Mouse (Mus musculus) erythroid progenitor cell, adult 5-6 weeks (primary cell): ENCODE data around the gene Nmnat1. TPM values are rescaled to one million over a fixed set of nuclear protein-coding genes. Genes with fewer than 3 reads are reported as not detected.
"Not testable (repeated sequence)": the region's sequence is repeated elsewhere in the genome, so short reads cannot be mapped to it uniquely, and the experiment has no call there.

ENCODE experiments used
- ATAC-seq: replicated peaks from 2 replicates; pipeline ENCODE4 v1.8.0; 2016; ENCODE audit warnings: moderate number of reproducible peaks, mild to moderate bottlenecking, moderate TSS enrichment, inconsistent platforms; ENCODE audit not compliant: poor library complexity, low FRiP score, severe bottlenecking
- total RNA-seq, 2 experiments: library from RNA; stranded (forward) in 1 of 2; stranded (reverse) in 1 of 2; fragments of 150-400 nt in 1 of 2; fragments of 186-747, 209-891 nt in 1 of 2; gene quantifications; 2 replicates each; pipeline versions ENCODE4 v1.2.3 to v1.2.4; 2015 to 2017; ENCODE audit warnings: low replicate concordance in 2 of 2

The Nmnat1 gene
- total RNA-seq, 2 experiments from 2014 or later = 0.83 TPM; not detected in 1

DNA sequence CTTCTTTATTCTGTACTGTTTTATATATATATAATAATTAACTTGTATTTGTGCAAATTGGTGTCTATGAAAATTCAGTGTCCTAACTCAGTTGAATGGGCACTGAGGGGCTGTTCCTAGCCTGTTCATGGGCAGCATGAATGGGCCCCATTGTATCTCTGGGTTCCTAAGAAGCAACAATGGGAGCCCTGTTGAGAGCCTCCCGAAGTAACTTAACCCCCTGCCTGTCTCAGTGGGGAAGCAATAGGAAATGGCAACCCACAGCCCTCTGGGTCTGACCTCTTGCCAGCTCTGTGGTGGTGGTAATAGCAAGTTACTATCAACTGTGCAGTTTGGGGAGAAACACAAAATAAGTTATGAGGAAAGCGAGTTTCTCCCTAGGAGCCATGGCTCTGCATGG lies 11.6 kb upstream of the Nmnat1 start:
- no peak for ATAC-seq

DNA sequence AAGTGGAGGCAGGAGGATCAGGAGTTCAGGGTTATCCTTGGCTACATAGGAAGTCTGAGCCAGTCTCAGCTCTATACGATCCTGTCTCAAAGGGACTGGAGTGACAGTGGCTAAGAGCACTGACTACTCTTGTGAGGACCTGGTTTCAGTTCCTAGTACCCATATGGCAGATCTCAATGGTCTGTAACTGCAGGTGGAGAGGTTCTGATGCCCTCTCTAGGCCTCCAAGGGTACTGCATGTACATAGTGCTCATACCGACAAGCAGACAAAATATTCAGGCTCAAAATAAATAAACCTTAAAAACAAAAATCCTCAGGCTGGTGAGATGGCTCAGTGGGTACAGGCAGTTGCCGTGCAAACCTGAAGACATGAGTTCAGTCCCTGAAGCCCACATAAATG lies 6.1 kb upstream of the Nmnat1 start:
- ATAC-seq = no peak

DNA sequence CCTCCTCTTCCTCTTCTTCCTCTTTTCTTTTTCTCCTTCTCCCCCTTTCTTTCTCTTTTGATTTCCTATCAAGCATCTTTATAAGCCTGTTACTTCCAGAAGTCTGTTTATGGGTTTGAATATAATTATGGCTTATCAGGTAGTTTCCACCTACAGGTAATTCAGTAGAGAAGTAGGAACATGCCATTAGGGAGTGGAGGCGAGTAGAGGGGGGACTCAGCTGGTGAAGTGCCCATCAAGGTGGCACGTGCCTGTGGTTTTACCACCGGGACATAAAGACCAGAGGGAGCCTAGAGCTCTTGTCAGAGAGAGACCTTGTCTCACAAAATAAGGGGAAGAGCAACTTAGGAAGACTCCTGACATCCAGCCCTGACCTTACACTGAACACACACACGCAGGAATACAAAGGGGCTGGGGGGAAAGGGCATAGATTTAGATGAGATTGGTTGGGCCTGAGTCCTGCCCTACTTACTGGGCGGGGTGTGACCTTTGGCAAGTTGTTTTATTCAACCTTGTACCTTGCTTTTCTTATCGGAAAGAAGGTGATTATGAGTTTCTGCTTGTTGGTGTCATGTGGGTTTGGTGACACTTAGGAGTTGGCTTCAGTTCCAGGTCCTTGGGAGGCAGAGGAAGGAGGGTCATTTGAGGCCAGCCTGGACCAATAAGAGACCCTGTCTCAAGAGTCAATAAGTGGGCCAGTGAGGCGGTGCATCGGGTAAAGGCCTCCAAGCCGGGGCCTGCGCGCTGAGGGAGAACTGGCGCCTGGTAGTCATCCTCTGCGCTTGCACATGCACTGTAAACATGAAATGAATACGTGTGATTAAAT lies 4.6 kb upstream of the Nmnat1 start:
- no peak for ATAC-seq

DNA sequence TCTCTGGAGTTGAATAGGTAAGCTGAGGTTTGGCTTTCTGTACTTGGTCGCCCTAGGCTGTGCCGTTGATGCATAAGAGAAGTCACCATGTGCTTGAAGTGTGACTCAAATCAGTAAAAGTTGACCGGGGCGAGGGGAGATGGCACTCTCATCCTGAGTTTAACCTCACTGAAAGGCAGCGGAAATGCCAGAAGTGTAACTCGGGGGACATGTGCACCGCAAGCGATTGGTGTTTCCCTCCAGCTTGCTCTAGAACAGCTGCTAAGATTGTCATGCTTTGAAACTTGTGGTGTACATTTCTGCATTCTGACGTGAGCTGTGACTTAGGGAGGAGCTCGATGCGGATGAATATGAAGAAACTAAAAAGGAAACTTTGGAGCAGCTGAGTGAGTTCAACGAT lies 2.7 kb upstream of the Nmnat1 start:
- no peak for ATAC-seq

DNA sequence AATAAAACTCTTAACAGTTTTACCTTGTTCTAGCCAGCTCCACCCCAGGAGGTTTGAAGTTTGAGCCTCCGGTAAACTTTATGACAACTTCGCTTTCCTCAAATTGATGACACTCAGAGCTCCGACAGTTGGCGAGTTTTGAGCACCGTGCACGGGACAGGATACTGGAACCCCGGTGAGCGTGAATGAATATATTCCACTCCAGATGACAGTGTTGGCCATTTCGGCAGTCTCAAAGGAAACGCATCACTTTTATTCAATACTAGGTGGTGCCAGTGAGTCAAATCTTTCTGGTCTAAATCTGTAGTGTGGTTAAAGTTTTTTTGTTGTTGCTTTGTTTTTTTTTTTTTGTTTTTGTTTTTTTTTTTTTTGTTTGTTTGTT lies 814 bp upstream of the Nmnat1 start:
- ATAC-seq = 0 out of 2 replicates have a peak, but pooled peaks have one; percentile 15

DNA sequence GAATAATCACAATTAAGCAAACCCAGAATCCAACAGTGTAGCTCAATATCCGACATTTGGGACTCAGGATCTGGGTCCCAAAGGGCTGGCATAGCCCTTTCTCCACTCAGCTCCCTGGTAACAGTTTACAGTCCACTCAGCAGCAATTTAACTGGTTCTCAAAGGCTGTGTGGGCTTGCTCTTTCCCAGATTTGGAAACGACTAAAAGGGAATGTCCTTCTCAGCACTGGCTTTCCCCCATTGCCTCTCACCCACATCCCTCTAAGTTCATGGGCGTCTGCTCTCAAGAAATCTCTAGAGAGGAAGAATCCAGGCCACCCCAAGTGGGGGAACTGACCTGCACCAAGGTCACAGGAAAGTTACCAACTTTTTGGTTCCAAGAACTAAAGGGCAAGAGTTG lies 436 bp downstream of the Nmnat1 start:
- 0 out of 2 replicates have a peak, but pooled peaks have one; percentile 5 for ATAC-seq

DNA sequence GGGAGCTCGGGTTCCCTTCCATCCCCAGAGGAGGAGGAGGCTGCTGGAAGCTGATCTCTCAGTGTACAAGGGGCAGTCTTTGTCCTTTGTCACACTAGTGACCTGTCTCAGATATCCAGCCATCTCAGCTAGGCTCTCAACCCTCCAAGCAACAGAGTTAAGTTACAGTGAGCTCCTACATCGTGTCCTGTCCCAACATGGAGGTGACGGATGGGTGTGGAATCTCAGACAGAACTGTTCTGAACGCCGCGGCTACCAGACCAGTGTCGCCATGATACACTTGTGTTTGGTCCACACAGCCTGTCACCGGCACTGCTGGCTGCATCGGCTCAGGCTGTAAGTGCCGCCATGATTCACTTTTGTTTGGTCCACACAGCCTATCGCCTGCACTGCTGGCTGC lies 7.9 kb downstream of the Nmnat1 start, which contains the start of gene Tmem274:
TSS of gene Tmem274 (plus strand) at position 301 of the 400 bp plus-strand sequence.
- ATAC-seq = no peak

DNA sequence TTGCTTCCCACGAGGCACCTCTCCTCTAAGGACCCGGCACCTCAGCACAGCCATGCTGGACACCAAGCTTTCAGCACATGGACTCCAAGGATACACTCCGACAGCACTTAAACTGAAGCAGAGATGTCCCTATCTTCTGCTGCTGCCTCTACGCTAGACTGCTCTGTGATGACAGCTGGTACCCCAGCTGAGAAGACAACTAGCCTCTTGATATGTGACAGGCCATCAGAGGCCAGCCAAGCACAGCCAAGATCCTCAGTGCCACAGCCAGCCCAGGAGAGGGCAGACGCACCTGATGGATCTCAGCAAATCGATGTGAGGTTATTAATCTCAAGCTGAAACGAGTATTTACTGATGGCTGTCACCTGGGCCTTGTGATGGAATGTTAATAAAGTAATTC lies 9.9 kb downstream of the Nmnat1 start:
- ATAC-seq = no peak

DNA sequence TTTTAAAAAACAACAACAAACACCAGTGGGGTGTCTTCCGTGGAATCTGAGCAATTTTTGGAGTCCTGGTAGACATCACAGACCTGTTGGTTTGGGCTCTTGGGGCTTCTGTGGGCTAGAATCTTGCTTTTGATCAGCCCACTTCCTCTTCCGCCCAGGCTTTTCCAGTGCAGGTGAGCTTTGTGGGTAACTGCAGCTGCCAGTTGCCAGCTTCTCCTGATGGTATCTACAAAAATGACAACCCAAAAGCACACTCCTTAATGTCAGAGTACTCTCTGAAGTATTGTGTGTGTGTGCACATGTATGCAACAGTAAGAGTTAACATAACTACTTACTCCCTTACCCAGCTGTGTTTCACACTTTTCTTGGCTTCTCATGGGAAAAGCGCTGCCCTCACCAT lies 15.4 kb downstream of the Nmnat1 start:
- no peak for ATAC-seq

DNA sequence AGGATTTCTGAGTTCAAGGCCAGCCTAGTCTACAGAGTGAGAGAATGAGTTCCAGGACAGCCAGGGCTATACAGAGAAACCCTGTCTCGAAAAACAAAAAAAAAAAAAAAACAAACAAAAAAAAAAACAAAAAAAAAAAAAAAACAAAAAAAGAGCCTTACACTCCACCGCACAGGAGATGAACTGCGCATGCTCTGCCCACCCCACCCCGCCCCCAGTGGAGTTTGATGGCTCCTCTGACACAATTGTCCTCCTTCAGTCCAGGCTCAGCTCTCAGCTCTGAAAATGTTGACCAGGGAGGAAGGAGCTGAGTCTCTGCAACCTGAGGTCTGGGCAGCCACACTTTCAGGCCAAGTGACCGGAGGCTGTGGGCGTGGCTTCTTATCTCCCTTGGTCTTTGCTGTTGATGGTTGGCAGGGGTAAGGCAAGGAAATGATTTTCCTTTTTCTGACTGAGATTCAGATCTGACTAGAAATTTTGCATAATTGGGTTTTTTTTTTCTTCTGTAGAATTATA lies 21.5 kb downstream of the Nmnat1 start:
- ATAC-seq = no peak

DNA sequence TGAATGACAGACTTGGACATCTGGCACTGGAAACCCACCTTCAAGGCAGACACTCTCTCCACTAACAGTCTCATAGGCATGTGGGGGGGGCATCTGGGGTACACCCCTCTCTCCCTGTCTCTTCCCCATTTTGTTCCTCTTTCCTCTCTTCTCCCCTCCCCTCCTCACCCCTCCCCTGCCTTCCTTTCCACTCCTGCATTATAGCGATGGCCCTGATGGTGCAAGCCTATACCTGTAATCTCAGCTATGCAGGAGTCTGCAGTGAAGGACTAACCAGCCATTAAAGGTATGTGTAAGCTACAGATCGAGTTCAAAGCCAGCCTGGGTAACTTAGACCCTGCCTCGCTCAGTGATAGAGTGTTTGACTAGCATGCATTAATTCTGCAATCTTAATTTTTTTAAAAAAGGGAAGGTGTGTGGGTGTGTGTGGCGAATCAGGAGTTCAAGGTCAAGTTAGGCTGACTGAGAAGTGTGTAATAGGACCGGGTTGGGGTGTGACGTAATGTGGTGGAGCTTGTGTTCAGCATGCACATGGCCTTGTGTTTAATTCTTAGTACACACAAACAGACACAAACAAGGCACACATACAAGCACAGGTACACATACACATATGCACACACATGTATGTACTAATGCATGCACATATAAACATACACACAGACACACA lies 22.6 kb downstream of the Nmnat1 start:
- no peak for ATAC-seq

DNA sequence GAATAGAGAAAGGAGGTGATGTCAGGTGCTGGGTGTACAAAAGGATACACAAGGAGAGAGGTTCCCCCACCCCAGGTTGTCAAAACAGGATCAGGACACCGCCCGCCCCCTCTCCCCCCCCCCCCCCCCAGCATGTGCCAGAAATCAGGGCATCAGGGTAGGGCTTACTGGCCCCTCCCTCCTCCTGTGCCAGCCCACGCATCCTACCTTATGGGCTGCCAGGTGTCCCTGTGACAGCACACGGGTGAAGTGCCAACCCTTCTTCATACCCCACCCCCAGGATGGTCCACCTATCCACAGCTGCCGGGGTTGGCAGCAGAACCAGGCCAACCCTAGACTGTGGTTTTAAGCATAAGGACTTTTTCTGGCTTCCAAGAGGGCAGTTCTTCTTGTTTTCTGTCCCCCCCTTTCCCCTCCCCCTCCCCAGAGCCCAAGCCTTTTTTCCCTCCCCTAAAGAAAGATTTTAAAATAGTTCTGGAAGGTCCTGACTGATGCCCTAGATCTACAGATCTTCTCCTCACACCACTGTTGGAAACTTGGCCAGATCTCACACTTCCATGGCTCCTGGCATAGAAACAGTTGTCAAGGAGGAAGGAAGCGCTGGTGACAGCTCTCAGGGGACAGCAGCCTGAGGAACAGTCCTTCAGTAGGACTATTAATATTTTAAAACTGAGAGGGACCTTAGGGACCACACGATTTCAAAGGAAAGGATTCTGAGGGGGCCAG lies 23.3 kb downstream of the Nmnat1 start:
- no peak for ATAC-seq

DNA sequence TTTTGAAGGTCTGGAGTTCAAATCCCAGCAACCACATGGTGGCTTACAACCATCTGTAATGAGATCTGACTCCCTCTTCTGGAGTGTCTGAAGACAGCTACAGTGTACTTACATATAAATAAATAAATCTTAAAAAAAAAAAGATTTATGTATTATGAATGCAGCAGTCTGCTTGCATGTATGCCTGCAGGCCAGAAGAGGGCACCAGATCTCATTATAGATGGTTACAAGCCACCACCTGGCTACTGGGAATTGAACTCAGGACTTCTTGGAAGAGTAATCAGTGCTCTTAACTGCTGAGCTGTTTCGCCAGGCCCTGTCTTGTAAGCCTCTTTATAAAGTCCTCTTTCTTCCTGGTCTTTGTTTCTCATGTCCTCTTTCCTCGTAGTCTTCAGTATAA lies 24.5 kb downstream of the Nmnat1 start:
- not testable (repeated sequence) for ATAC-seq

DNA sequence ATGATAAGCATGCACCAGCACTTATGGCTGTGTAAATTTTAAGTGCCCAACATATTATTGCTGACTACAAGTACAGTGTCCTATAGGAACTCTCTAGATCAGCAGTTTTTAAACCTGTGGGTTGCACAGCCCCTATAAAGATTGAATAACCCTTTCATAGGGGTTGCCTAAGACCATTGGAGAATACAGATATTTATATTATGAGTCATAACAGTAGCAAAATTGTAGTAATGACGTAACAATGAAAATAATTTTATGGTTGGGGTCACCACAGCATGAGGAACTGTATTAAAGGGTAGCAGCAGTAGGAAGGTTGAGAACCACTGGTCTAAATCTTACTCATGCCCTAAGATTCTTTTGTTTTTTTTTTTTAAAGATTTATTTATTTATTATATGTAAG lies 25.6 kb downstream of the Nmnat1 start:
- ATAC-seq = no peak

DNA sequence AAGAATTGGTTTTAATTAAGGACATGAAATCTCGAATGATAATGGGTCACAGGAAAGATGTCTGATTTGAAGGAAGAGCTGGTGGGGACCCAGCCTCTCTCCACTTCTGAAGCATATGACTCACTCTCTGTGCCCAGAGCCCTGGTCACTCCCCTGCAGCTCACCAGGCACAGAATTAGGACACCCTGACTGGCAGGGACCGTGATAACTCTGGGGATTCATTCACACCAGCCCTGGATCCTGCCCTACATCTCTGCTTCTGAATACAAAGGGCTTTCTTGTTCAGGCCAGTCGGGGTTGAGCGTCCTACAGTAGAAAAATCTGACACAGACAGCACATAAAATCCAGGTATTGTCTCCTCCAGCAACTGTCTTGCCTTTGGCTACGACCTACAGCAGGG lies 26.5 kb downstream of the Nmnat1 start:
- ATAC-seq = no peak

DNA sequence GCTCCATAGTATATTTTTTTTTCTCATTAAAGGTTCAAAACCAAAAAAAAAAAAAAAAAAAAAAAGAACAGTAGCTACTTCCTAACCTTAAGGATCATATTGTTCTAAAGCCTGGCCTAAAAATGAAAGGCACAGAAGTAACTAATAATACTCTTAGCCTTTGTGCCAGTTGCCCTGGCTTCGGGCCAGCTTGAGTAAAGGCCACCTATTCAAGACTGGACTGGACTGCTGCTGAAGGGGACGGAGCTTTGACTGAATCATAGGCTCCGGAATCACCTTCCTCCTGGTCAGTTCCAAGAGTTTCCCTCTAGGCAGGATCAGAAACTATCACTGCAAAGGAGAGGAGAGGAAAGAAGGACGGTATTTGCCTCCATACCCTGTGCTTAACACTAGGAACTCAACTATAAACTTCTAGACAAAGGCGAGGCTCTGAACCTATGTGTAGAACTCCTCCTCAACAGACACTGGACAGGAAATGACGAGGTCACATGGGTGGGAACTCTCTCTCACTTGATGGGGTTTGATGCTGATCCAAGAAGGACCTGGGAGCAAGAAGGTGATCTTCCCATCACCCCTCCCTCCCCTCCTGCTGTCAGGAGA lies 27.1 kb downstream of the Nmnat1 start:
- ATAC-seq = no peak

DNA sequence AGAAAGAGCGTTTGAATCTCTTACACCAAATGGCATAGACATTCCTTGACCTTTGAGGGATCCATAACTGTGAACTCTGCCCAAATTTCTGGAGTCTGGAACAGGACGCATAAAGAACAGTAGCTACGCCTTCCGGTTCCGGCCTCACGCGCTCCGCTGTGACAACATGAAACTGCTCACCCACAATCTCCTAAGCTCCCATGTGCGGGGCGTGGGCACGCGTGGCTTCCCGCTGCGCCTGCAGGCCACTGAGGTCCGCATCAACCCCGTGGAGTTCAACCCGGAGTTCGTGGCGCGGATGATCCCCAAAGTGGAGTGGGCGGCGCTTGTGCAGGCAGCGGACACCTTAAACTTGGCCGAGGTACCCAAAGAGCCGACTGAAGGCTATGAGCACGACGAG lies 27.8 kb downstream of the Nmnat1 start:
- ATAC-seq = peak; percentile 82

DNA sequence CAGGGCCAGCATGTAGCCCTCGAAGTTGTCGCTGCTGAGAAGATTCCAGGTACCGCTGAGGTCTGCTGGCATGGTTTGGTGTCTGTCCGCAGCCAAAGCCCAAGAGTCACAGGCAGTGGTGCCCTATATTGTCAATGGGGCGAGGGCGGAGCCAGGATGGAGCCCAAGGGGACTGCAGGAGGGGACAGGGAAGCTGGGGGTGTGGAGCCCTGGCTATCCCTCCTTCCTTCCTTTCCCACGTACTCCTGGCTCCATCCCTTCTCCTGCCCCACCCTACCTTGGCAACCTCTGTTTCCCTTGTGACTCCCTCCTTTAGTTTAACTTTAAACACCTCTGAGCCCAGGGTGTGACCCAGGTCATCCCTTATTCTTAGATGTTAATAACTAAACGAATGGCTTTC lies 30.1 kb downstream of the Nmnat1 start, which contains the start of gene Rbp7:
TSS of gene Rbp7 (minus strand) at position 100 of the 400 bp plus-strand sequence.
- no peak for ATAC-seq

DNA sequence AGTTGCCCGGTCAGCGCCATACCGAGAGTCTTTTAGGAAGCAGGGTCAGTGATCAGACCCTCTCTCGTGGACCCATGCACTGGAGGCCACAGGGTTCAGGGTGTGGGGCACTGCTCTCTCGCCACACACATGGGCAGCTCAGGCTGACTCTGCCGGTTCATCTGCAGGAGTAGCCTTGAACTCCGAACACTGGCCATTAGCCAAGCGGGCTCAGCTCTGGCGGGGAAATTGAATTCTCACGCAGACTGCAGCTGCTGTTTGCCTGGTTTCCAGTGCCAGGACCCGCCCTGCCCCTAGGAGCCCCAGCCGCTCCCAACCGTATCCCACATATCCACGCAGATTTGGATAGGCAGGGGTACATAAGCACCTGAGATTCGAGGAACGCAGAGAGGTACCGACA lies 30.7 kb downstream of the Nmnat1 start:
- ATAC-seq = no peak

DNA sequence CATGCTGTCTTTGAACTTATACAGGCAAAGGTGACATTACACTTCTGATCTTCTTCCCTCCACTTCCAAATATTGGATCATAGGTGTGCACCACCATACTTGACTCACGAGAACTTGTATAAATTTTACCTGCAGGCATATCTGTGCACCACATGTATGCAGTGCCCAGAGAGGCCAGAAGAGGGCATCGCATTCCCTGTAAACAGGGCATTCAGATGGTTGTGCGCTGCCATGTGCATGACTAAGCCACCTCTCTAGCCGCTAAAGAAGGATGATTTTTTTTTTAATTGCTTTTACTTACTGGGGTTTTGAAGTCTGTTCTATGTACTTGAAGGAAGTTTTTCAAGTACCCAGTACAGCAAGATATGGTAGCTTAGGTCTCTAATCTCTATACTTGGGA lies 31.3 kb downstream of the Nmnat1 start:
- no peak for ATAC-seq
